ENCODE assay signal across 8 mouse cellular contexts in the genomic region with DNA sequence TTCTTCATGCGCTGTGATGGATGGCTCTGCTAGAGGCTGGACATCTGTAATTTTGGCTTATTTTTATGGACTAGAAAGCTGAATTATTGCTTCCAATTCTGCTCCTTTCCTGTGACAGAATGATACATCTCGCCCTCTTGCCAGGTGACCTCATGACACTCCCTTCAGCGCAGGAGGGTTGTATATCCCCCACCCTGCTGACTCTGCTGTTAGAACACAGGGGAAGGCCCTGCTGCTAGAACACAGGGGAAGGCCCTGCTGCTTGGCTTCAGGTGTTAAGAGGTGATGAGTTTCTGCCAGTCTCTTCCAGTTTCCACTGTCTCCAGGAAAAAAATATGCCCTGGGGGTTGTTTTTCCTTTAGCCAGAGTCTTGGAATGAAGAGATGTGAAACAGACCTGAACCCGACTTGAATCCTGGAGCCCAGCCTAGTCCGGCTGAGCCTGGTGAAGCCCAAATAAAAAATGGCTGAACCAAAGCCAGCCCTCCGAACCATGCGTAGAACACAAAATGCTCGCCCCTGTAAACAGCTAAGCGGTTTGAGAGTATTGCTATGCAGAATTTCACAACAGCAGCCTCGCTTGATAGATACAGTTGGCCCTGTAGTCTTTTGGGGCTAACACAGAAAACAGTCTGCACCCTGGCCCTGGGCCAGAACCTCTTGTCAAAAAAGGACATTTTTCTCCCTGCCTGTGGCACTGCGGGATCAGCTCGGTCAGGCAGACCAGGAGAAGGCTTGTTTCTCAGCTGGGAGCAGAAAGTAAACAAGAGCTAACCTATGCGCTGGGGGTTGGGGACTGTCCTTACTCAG. TPM values are rescaled to one million over a fixed set of nuclear protein-coding genes. Genes with fewer than 3 reads are reported as not detected.
DNase-seq lines count a peak whose midpoint lies in the region; ATAC-seq and TF ChIP-seq lines count a peak whose summit lies in the region.

No protein-coding gene starts in this region.

- H3K27me3 ChIP-seq in forebrain, embryonic 13.5 days: no peaks in the 10 kb centered on the region
- H3K27me3 ChIP-seq in forebrain, embryonic 10.5 days (ENCODE audit: poor library complexity, severe bottlenecking): no peaks in the 10 kb centered on the region
- no peaks in the 10 kb centered on the region for H3K27me3 ChIP-seq in kidney, embryonic 14.5 days (ENCODE audit: control insufficient read depth, insufficient read depth, low read length)
- H3K27me3 ChIP-seq in lung, embryonic 14.5 days (ENCODE audit: insufficient read depth, low read length): no peaks in the 10 kb centered on the region
- no peaks in the 10 kb centered on the region for H3K27me3 ChIP-seq in stomach, postnatal 0 days (ENCODE audit: control insufficient read depth, insufficient read depth, low read length)

- H3K4me2 ChIP-seq in forebrain, embryonic 13.5 days: no peak overlapping the region
- no peak overlapping the region for H3K4me2 ChIP-seq in kidney, embryonic 14.5 days (replicated peaks; ENCODE audit: low read depth, low read length)
- peak overlapping the region; percentile 31; the same call in 1 of the 2 replicates for H3K4me2 ChIP-seq in lung, embryonic 14.5 days
- H3K4me2 ChIP-seq in stomach, postnatal 0 days (replicated peaks; ENCODE audit: low read depth): 0 out of 2 replicates have a peak overlapping the region, but pooled peaks have one; percentile 6

- WGBS in forebrain, embryonic 13.5 days: 79% methylated on average over 13 of the region's 13 CpGs
- WGBS in forebrain, embryonic 10.5 days: 94% methylated on average over 13 of the region's 13 CpGs
- 37% methylated on average over 13 of the region's 13 CpGs for WGBS in kidney, embryonic 14.5 days
- 37% methylated on average over 13 of the region's 13 CpGs for WGBS in lung, embryonic 14.5 days
- 38% methylated on average over 13 of the region's 13 CpGs for WGBS in stomach, postnatal 0 days

- no peak overlapping the region for H3K9ac ChIP-seq in forebrain, embryonic 13.5 days
- no peak overlapping the region for H3K9ac ChIP-seq in kidney, embryonic 14.5 days (ENCODE audit: low read depth, low read length)
- no peak overlapping the region for H3K9ac ChIP-seq in lung, embryonic 14.5 days
- H3K9ac ChIP-seq in stomach, postnatal 0 days (ENCODE audit: low read length): no peak overlapping the region

- peaks cover 13% of the 10 kb centered on the region for H3K4me1 ChIP-seq in forebrain, embryonic 13.5 days
- H3K4me1 ChIP-seq in forebrain, embryonic 10.5 days: no peaks in the 10 kb centered on the region
- peaks cover 24% of the 10 kb centered on the region for H3K4me1 ChIP-seq in kidney, embryonic 14.5 days (ENCODE audit: control insufficient read depth, insufficient read depth, low read length)
- no peaks in the 10 kb centered on the region for H3K4me1 ChIP-seq in lung, embryonic 14.5 days (ENCODE audit: insufficient read depth)
- H3K4me1 ChIP-seq in stomach, postnatal 0 days (replicated peaks; ENCODE audit: control insufficient read depth, insufficient read depth): 0 out of 2 replicates have a peak, but pooled peaks cover 4% of the 10 kb centered on the region

- H3K27ac ChIP-seq in forebrain, embryonic 13.5 days: peak overlapping the region; percentile 8
- H3K27ac ChIP-seq in forebrain, embryonic 10.5 days: no peak overlapping the region
- peak overlapping the region; percentile 73 for H3K27ac ChIP-seq in kidney, embryonic 14.5 days (ENCODE audit: low read depth, low read length)
- H3K27ac ChIP-seq in lung, embryonic 14.5 days (ENCODE audit: low read depth): peak overlapping the region; percentile 82
- H3K27ac ChIP-seq in stomach, postnatal 0 days (replicated peaks): peak overlapping the region; percentile 74

- no peak overlapping the region for H3K4me3 ChIP-seq in forebrain, embryonic 13.5 days
- H3K4me3 ChIP-seq in forebrain, embryonic 10.5 days: no peak overlapping the region
- no peak overlapping the region for H3K4me3 ChIP-seq in kidney, embryonic 14.5 days (ENCODE audit: low read length)
- H3K4me3 ChIP-seq in lung, embryonic 14.5 days (ENCODE audit: low read depth, low read length): no peak overlapping the region
- H3K4me3 ChIP-seq in stomach, postnatal 0 days (ENCODE audit: low read depth, low read length): no peak overlapping the region

- no peaks in the 10 kb centered on the region for H3K9me3 ChIP-seq in forebrain, embryonic 13.5 days (replicated peaks)
- H3K9me3 ChIP-seq in forebrain, embryonic 10.5 days: no peaks in the 10 kb centered on the region
- H3K9me3 ChIP-seq in kidney, embryonic 14.5 days (ENCODE audit: control insufficient read depth, low read length): no peaks in the 10 kb centered on the region
- no peaks in the 10 kb centered on the region for H3K9me3 ChIP-seq in lung, embryonic 14.5 days (ENCODE audit: low read depth, low read length)
- H3K9me3 ChIP-seq in stomach, postnatal 0 days (ENCODE audit: control insufficient read depth, low read length): no peaks in the 10 kb centered on the region

- no peak for TF ChIP-seq CTCF in lung, embryonic 14.5 days (IDR thresholded peaks at IDR 0.05; ENCODE audit: low read depth)
- no peak for TF ChIP-seq CTCF in stomach, postnatal 0 days (IDR thresholded peaks at IDR 0.05; ENCODE audit: low read depth)

- peaks cover 95% of the 10 kb centered on the region for H3K36me3 ChIP-seq in forebrain, embryonic 13.5 days (ENCODE audit: poor library complexity, severe bottlenecking)
- H3K36me3 ChIP-seq in forebrain, embryonic 10.5 days (replicated peaks): peaks cover 97% of the 10 kb centered on the region
- peaks cover 58% of the 10 kb centered on the region for H3K36me3 ChIP-seq in kidney, embryonic 14.5 days (ENCODE audit: control insufficient read depth, insufficient read depth, low read length)
- peaks cover 56% of the 10 kb centered on the region for H3K36me3 ChIP-seq in lung, embryonic 14.5 days (ENCODE audit: insufficient read depth)
- H3K36me3 ChIP-seq in stomach, postnatal 0 days (ENCODE audit: control insufficient read depth, insufficient read depth, low read length): peaks cover 16% of the 10 kb centered on the region; the same call in 1 of the 2 replicates

- 0 out of 2 replicates have a peak, but pooled peaks have one; percentile 16 for ATAC-seq in forebrain, embryonic 13.5 days
- ATAC-seq in kidney, embryonic 14.5 days (ENCODE audit: low FRiP score, low TSS enrichment): peak; percentile 90
- peak; percentile 92 for ATAC-seq in lung, embryonic 14.5 days (ENCODE audit: insufficient read depth)
- ATAC-seq in stomach, postnatal 0 days (ENCODE audit: low FRiP score, low TSS enrichment): peak; percentile 81

- no peak for TF ChIP-seq EP300 in stomach, postnatal 0 days (optimal IDR thresholded peaks at IDR 0.05)

- no peak for DNase-seq in forebrain, embryonic 10.5 days (ENCODE audit: extremely low spot score, low spot score)
- DNase-seq in adrenal gland, adult 18-20 months (ENCODE audit: low spot score in 2 of 2): peak; percentile 30 to 43
- peak; percentile 59 for DNase-seq in gastrocnemius, adult 18-20 months (ENCODE audit: low spot score)
- peak; percentile 94 for DNase-seq in lung, embryonic 14.5 days
- peak; percentile 66 for DNase-seq in stomach, postnatal 0 days (ENCODE audit: low spot score)
- no peak for DNase-seq in embryo, embryonic 10 days (ENCODE audit: low spot score)

RNA-seq across cellular contexts. Expression of a gene that starts 29.0 kb away (rescaled TPM):
- 5.1 TPM in 2 replicates for polyA plus RNA-seq in forebrain, embryonic 13.5 days (2015; fragmentation: Nextera tagmentation; extraction: Ambion mirVana)
- 5.0 TPM in 2 replicates for polyA plus RNA-seq in forebrain, embryonic 10.5 days (2016; fragmentation: Nextera tagmentation; extraction: Ambion mirVana)
- 10 to 100 TPM; 48.3 to 48.8 TPM for total RNA-seq in adrenal gland, adult 18-20 months (2021)
- 100 to 1,000 TPM; 151 to 156 TPM for total RNA-seq in gastrocnemius, adult 18-20 months (2021)
- 4.3 and 4.7 TPM in 2 replicates for polyA plus RNA-seq in kidney, embryonic 14.5 days (2014; fragmentation: Nextera tagmentation; extraction: Ambion mirVana)
- polyA plus RNA-seq in lung, embryonic 14.5 days (2014; fragmentation: Nextera tagmentation; extraction: Ambion mirVana): 4.3 and 4.5 TPM in 2 replicates
- polyA plus RNA-seq in stomach, postnatal 0 days (2015; fragmentation: Nextera tagmentation; extraction: Ambion mirVana): 1.5 and 1.8 TPM in 2 replicates

RNA-seq across cellular contexts. Expression of a gene that starts 48.0 kb away (rescaled TPM):
- polyA plus RNA-seq in forebrain, embryonic 13.5 days (2015; fragmentation: Nextera tagmentation; extraction: Ambion mirVana): 19.5 and 20.3 TPM in 2 replicates
- polyA plus RNA-seq in forebrain, embryonic 10.5 days (2016; fragmentation: Nextera tagmentation; extraction: Ambion mirVana): 13.4 and 13.5 TPM in 2 replicates
- total RNA-seq in adrenal gland, adult 18-20 months (2021): 10 to 100 TPM; 12.9 to 13.3 TPM
- 1 to 10 TPM; 6.6 to 7.9 TPM for total RNA-seq in gastrocnemius, adult 18-20 months (2021)
- 10.5 and 17.5 TPM in 2 replicates for polyA plus RNA-seq in kidney, embryonic 14.5 days (2014; fragmentation: Nextera tagmentation; extraction: Ambion mirVana)
- polyA plus RNA-seq in lung, embryonic 14.5 days (2014; fragmentation: Nextera tagmentation; extraction: Ambion mirVana): 17.8 and 21.3 TPM in 2 replicates
- polyA plus RNA-seq in stomach, postnatal 0 days (2015; fragmentation: Nextera tagmentation; extraction: Ambion mirVana): 15.9 TPM in 2 replicates

Comparison
In these comparisons a context has a peak if more than half of its experiments do, and no peak if none do; other contexts are left out.
1. ATAC-seq: peak in every context shown above with its lines; median percentile 92 in lung, embryonic 14.5 days; 90 in kidney, embryonic 14.5 days; 81 in stomach, postnatal 0 days; 16 in forebrain, embryonic 13.5 days.
2. H3K4me2 ChIP-seq: peak in lung, embryonic 14.5 days (single experiment) and stomach, postnatal 0 days (single experiment); none in forebrain, embryonic 13.5 days (single experiment) and kidney, embryonic 14.5 days (single experiment).
3. DNase-seq: peak in adrenal gland, adult 18-20 months (2 of 2), gastrocnemius, adult 18-20 months (single experiment), lung, embryonic 14.5 days (single experiment) and stomach, postnatal 0 days (single experiment); none in forebrain, embryonic 10.5 days (single experiment) and embryo, embryonic 10 days (single experiment).